ENCODE assay signal across 8 mouse cellular contexts in genomic region chr9:37147359-37147685, GRCm38 (mm10). TPM values are rescaled to one million over a fixed set of nuclear protein-coding genes. Genes with fewer than 3 reads are reported as not detected.
DNase-seq lines count a peak whose midpoint lies in the region; ATAC-seq lines count a peak whose summit lies in the region.

Gene Pknox2 (minus strand): TSS chr9:37147407.

- H3K36me3 ChIP-seq in hindbrain, embryonic 12.5 days = no peaks in the 10 kb centered on the region

- WGBS in hindbrain, embryonic 12.5 days = 1% methylated on average over 7 of the region's 13 CpGs

- H3K9ac ChIP-seq in hindbrain, embryonic 12.5 days = peak within 1 kb of the TSS; percentile 96

- peak within 1 kb of the TSS; percentile 99 for H3K27ac ChIP-seq in hindbrain, embryonic 12.5 days

- H3K4me3 ChIP-seq in hindbrain, embryonic 12.5 days = peak within 1 kb of the TSS; percentile 84

- peak within 1 kb of the TSS; percentile 89 for H3K4me2 ChIP-seq in hindbrain, embryonic 12.5 days (replicated peaks)

- H3K9me3 ChIP-seq in hindbrain, embryonic 12.5 days (replicated peaks) = no peaks in the 10 kb centered on the region

- peak; percentile 27 for DNase-seq in T-cell, adult 2 months (ENCODE audit: low spot score)
- peak; percentile 91 for DNase-seq in cerebellum, adult 9-10 months
- peak; percentile 71 to 80 for DNase-seq in frontal cortex, postnatal 25 days (ENCODE audit: low spot score in 2 of 2)
- peak; percentile 66 to 80 for DNase-seq in layer of hippocampus, postnatal 25 days (ENCODE audit: extremely low spot score in 1 of 2, low spot score in 1 of 2)
- peak; percentile 91 for DNase-seq in lung, postnatal 10 days
- DNase-seq in right cerebral cortex, adult 18-20 months = peak; percentile 92
- DNase-seq in MN1 (ENCODE audit: low spot score) = no peak

- ATAC-seq in hindbrain, embryonic 12.5 days (ENCODE audit: low FRiP score) = peak; percentile 86

- H3K27me3 ChIP-seq in hindbrain, embryonic 12.5 days = no peaks in the 10 kb centered on the region

- H3K4me1 ChIP-seq in hindbrain, embryonic 12.5 days = peaks cover 33% of the 10 kb centered on the region

RNA-seq across cellular contexts. Expression of gene Pknox2, which starts in this region (rescaled TPM):
- polyA plus RNA-seq in hindbrain, embryonic 12.5 days (2016; fragmentation: Nextera tagmentation; extraction: Ambion mirVana) = 29.6 and 38.0 TPM in 2 replicates
- total RNA-seq in layer of hippocampus, postnatal 25 days (2021) = 10 to 100 TPM; 29.3 to 41.2 TPM
